Mouse (Mus musculus) MEL (cell line): ENCODE measurements around the gene Gpnmb. TPM values are rescaled to one million over a fixed set of nuclear protein-coding genes. Genes with fewer than 3 reads are reported as not detected.

ENCODE experiments used
- DNase-seq: peaks from one replicate; pipeline ENCODE4 v3.0.0; 2011; ENCODE audit warnings: low read depth, low spot score
- H3K27ac ChIP-seq: 2 replicates; pipeline ENCODE4 v1.5.1; 2012; ENCODE audit warnings: low read depth, mild to moderate bottlenecking, control low read depth, low read length, moderate library complexity; ENCODE audit not compliant: control insufficient read depth
- H3K27me3 ChIP-seq, 2 experiments: fragments of 150-350 bp in 1 of 2; sonication (generic) in 1 of 2; 2 replicates each; pipeline ENCODE4 v1.6.1; 2012; ENCODE audit warnings: low read length in 2 of 2, mild to moderate bottlenecking in 2 of 2, improper control_type of control experiment in 1 of 2, moderate library complexity in 1 of 2; ENCODE audit not compliant: insufficient read depth in 2 of 2, control insufficient read depth in 1 of 2
- H3K36me3 ChIP-seq, 2 experiments: 2 replicates each; pipeline ENCODE4 v1.6.1; 2012 to 2014; ENCODE audit warnings: low read length in 2 of 2, improper control_type of control experiment in 1 of 2, inconsistent platforms in 1 of 2, mild to moderate bottlenecking in 1 of 2; ENCODE audit not compliant: insufficient read depth in 2 of 2, control insufficient read depth in 1 of 2
- H3K4me1 ChIP-seq, 2 experiments: fragments of 150-350 bp in 1 of 2; sonication (generic) in 1 of 2; 2 replicates each; pipeline ENCODE4 v1.6.1; 2012; ENCODE audit warnings: low read length in 2 of 2, improper control_type of control experiment in 1 of 2, mild to moderate bottlenecking in 1 of 2; ENCODE audit not compliant: insufficient read depth in 2 of 2, control insufficient read depth in 1 of 2
- H3K4me3 ChIP-seq, 2 experiments: fragments of 150-350 bp in 1 of 2; sonication (generic) in 1 of 2; 2 replicates each; pipeline ENCODE4 v1.5.1; 2012; ENCODE audit warnings: low read depth in 2 of 2, low read length in 2 of 2, mild to moderate bottlenecking in 2 of 2, moderate library complexity in 2 of 2, control low read depth in 1 of 2, improper control_type of control experiment in 1 of 2; ENCODE audit not compliant: control insufficient read depth in 1 of 2, insufficient read depth in 1 of 2
- H3K79me2 ChIP-seq: 2 replicates; pipeline ENCODE4 v1.6.1; 2012; ENCODE audit warnings: mild to moderate bottlenecking, low read length, moderate library complexity; ENCODE audit not compliant: control insufficient read depth, poor library complexity, insufficient read depth
- H3K9ac ChIP-seq: 2 replicates; pipeline ENCODE4 v1.6.1; 2012; ENCODE audit warnings: low read depth, mild to moderate bottlenecking, control low read depth, low read length, moderate library complexity; ENCODE audit not compliant: control insufficient read depth, poor library complexity, severe bottlenecking
- H3K9me3 ChIP-seq: fragments of 150-350 bp; sonication (generic); replicated peaks from 2 replicates; pipeline ENCODE4 v1.6.1; 2012; ENCODE audit warnings: mild to moderate bottlenecking, low read length, improper control_type of control experiment, moderate library complexity; ENCODE audit not compliant: insufficient read depth
- CHD1 ChIP-seq: IDR thresholded peaks from 2 replicates; pipeline ENCODE4 v1.6.1; 2012; ENCODE audit warnings: low read depth, mild to moderate bottlenecking, inconsistent platforms, low read length, improper control_type of control experiment
- CHD2 ChIP-seq: IDR thresholded peaks from 2 replicates; pipeline ENCODE4 v1.6.1; 2011; ENCODE audit warnings: low read length, improper control_type of control experiment
- CTCF ChIP-seq, 3 experiments: IDR thresholded peaks in 2 of 3; conservative IDR thresholded peaks in 1 of 3; 2 replicates each; pipeline ENCODE4 v1.5.1; 2011 to 2012; ENCODE audit warnings: low read length in 3 of 3, low read depth in 2 of 3, mild to moderate bottlenecking in 2 of 3, improper control_type of control experiment in 1 of 3, inconsistent platforms in 1 of 3, mixed read lengths in 1 of 3, moderate library complexity in 1 of 3; ENCODE audit not compliant: control insufficient read depth in 1 of 3, insufficient read depth in 1 of 3, poor library complexity in 1 of 3, severe bottlenecking in 1 of 3
- ETS1 ChIP-seq: IDR thresholded peaks from 2 replicates; pipeline ENCODE4 v1.6.1; 2012; ENCODE audit warnings: low read depth, mild to moderate bottlenecking, inconsistent platforms, low read length, improper control_type of control experiment, moderate library complexity
- GABPA ChIP-seq: IDR thresholded peaks from 2 replicates; pipeline ENCODE4 v1.6.1; 2012; ENCODE audit warnings: low read depth, mild to moderate bottlenecking, inconsistent platforms, low read length, improper control_type of control experiment, moderate library complexity
- GATA1 ChIP-seq: IDR thresholded peaks from 2 replicates; pipeline ENCODE4 v1.6.1; 2011; ENCODE audit warnings: low read depth, low read length, improper control_type of control experiment
- JUND ChIP-seq: IDR thresholded peaks from 2 replicates; pipeline ENCODE4 v1.6.1; 2011; ENCODE audit warnings: low read depth, mild to moderate bottlenecking, improper control_type of control experiment, low read length
- KAT2A ChIP-seq: conservative IDR thresholded peaks from 2 replicates; pipeline ENCODE4 v1.6.1; 2012; ENCODE audit warnings: low read depth, low read length, improper control_type of control experiment, inconsistent platforms
- MAFK ChIP-seq: IDR thresholded peaks from 2 replicates; pipeline ENCODE4 v1.6.1; 2011; ENCODE audit warnings: low read depth, mild to moderate bottlenecking, low read length, improper control_type of control experiment, borderline replicate concordance
- MAX ChIP-seq: IDR thresholded peaks from 2 replicates; pipeline ENCODE4 v1.6.1; 2011; ENCODE audit warnings: low read length, improper control_type of control experiment
- MAZ ChIP-seq: IDR thresholded peaks from 2 replicates; pipeline ENCODE4 v1.6.1; 2012; ENCODE audit warnings: low read depth, mild to moderate bottlenecking, inconsistent platforms, low read length, improper control_type of control experiment
- MYB ChIP-seq: IDR thresholded peaks from 2 replicates; pipeline ENCODE4 v1.6.1; 2011; ENCODE audit warnings: mild to moderate bottlenecking, low read depth, low read length, improper control_type of control experiment
- MYC ChIP-seq: IDR thresholded peaks from 2 replicates; pipeline ENCODE4 v1.6.1; 2011; ENCODE audit warnings: low read depth, mild to moderate bottlenecking, low read length, improper control_type of control experiment, moderate library complexity
- NELFE ChIP-seq: IDR thresholded peaks from 2 replicates; pipeline ENCODE4 v1.6.1; 2011; ENCODE audit warnings: low read depth, low read length, improper control_type of control experiment
- NRF1 ChIP-seq: IDR thresholded peaks from 2 replicates; pipeline ENCODE4 v1.6.1; 2014; ENCODE audit warnings: low read depth, mild to moderate bottlenecking, inconsistent platforms, low read length, improper control_type of control experiment, moderate library complexity; ENCODE audit not compliant: poor library complexity, insufficient read depth, severe bottlenecking
- POLR2A ChIP-seq, 2 experiments: IDR thresholded peaks; 2 replicates each; pipeline ENCODE4 v1.6.1; 2011 to 2012; ENCODE audit warnings: low read length in 2 of 2, mild to moderate bottlenecking in 2 of 2, control low read depth in 1 of 2, improper control_type of control experiment in 1 of 2, low read depth in 1 of 2, moderate library complexity in 1 of 2; ENCODE audit not compliant: control insufficient read depth in 1 of 2, insufficient read depth in 1 of 2, poor library complexity in 1 of 2
- POLR2AphosphoS5 ChIP-seq: IDR thresholded peaks from 2 replicates; pipeline ENCODE4 v1.6.1; 2012; ENCODE audit warnings: low read depth, borderline replicate concordance, mild to moderate bottlenecking, inconsistent platforms, low read length, moderate library complexity, mixed read lengths
- RAD21 ChIP-seq: IDR thresholded peaks from 2 replicates; pipeline ENCODE4 v1.6.1; 2011; ENCODE audit warnings: mild to moderate bottlenecking, low read depth, low read length, improper control_type of control experiment
- SIN3A ChIP-seq: IDR thresholded peaks from 2 replicates; pipeline ENCODE4 v1.6.1; 2012; ENCODE audit warnings: low read length, improper control_type of control experiment, inconsistent platforms
- TBP ChIP-seq: IDR thresholded peaks from 2 replicates; pipeline ENCODE4 v1.8.0; 2011; ENCODE audit warnings: low read depth, low read length, improper control_type of control experiment
- TCF12 ChIP-seq: IDR thresholded peaks from 2 replicates; pipeline ENCODE4 v1.6.1; 2014; ENCODE audit warnings: low read depth, mild to moderate bottlenecking, inconsistent platforms, low read length, improper control_type of control experiment, moderate library complexity
- UBTF ChIP-seq: IDR thresholded peaks from 2 replicates; pipeline ENCODE4 v1.6.1; 2012; ENCODE audit warnings: low read depth, mild to moderate bottlenecking, inconsistent platforms, low read length, improper control_type of control experiment, moderate library complexity, borderline replicate concordance; ENCODE audit not compliant: insufficient read depth
- USF1 ChIP-seq: IDR thresholded peaks from 2 replicates; pipeline ENCODE4 v1.6.1; 2014; ENCODE audit warnings: low read depth, mild to moderate bottlenecking, inconsistent platforms, low read length, improper control_type of control experiment, moderate library complexity
- USF2 ChIP-seq, 2 experiments: IDR thresholded peaks; 2 replicates each; pipeline ENCODE4 v1.6.1; 2011 to 2012; ENCODE audit warnings: improper control_type of control experiment in 2 of 2, low read length in 2 of 2, borderline replicate concordance in 1 of 2, inconsistent platforms in 1 of 2, low read depth in 1 of 2, mild to moderate bottlenecking in 1 of 2; ENCODE audit not compliant: insufficient read depth in 1 of 2
- ZC3H11A ChIP-seq: IDR thresholded peaks from 2 replicates; pipeline ENCODE4 v1.6.1; 2012; ENCODE audit warnings: low read depth, mild to moderate bottlenecking, inconsistent platforms, low read length, improper control_type of control experiment
- ZKSCAN1 ChIP-seq: IDR thresholded peaks from 2 replicates; pipeline ENCODE4 v1.6.1; 2012; ENCODE audit warnings: low read depth, mild to moderate bottlenecking, inconsistent platforms, low read length, improper control_type of control experiment, moderate library complexity
- ZNF384 ChIP-seq: IDR thresholded peaks from 2 replicates; pipeline ENCODE4 v1.6.1; 2012; ENCODE audit warnings: low read depth, mild to moderate bottlenecking, inconsistent platforms, low read length, improper control_type of control experiment
- polyA plus RNA-seq, 2 experiments: library from polyadenylated mRNA; stranded (reverse) in 1 of 2; unstranded in 1 of 2; fragments of >175 nt in 1 of 2; fragments of >200 nt in 1 of 2; gene quantifications; 2 replicates each; pipeline versions ENCODE4 v1.2.1 to v1.2.4; 2012; ENCODE audit warnings: low replicate concordance in 2 of 2, low read depth in 1 of 2; ENCODE audit not compliant: insufficient read length in 2 of 2, insufficient read depth in 1 of 2, missing spikeins in 1 of 2
- total RNA-seq: library from RNA; depleted of rRNA; stranded (reverse); fragments of 300-350 nt; gene quantifications from 2 replicates; pipeline ENCODE4 v1.2.3, GENCODE M21; 2012

The Gpnmb gene
- total and polyA plus RNA-seq, 3 experiments = not detected

DNA sequence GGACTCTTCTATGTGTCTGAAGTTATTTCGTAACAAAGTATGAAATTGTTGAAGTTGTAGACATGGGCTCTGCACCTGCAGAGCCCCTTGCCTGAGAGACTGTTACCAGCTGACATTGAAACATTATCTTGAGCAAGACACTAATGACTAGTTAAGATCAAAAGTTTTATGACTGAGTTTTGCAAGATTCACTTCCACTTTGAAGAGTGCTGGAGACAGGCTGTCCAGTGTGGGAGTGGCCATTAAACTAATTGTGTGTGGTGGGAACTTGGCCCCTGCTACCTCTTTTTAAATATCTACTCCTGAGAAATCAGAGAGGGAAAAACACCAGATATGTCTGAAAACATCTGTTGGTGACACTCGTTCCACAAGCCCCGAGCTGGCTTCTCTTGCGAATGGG lies 5.1 kb upstream of the Gpnmb start:
- Histone ChIP-seq H3K4me1 (no peaks in the 10 kb centered on the region), H3K9me3 (no peaks in the 10 kb centered on the region), H3K27me3 (no peaks in the 10 kb centered on the region; a peak in 1 of 4 replicates), H3K9ac (no peak overlapping the region), H3K79me2 (no peaks in the 10 kb centered on the region), H3K4me3 (no peak overlapping the region), H3K27ac (no peak overlapping the region), H3K36me3 (no peaks in the 10 kb centered on the region)
- TF ChIP-seq NRF1 (no peak), SIN3A (no peak), CHD1 (no peak), TCF12 (no peak), KAT2A (no peak), UBTF (no peak), POLR2A (IDR thresholded peaks at IDR 0.05; ENCODE audit: control insufficient read depth in 1 of 2, insufficient read depth in 1 of 2, low read depth in 1 of 2, low read length in 2 of 2, poor library complexity in 1 of 2) (no peak), ETS1 (no peak), RAD21 (no peak), TBP (no peak), MAZ (no peak), MYC (no peak)
- no peak for DNase-seq

DNA sequence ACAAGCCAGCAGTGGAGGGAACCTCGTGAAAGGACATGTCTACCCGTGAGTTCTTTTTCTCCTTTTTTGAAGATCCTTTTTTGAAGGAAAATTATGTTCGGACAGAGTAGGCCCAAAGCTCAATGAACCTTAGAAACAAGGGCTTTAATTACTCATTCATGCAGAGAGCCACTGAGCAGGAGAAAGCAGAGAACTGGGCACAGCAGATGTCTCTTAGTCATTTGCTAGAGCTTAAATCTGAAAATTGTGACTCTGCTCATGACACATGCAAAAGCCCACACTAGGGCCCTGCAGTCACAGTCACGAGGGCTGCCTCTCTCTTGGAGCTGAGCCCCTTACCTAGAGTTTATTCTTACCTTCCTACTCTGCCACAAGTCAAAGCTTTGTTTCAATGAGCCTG lies 3.6 kb upstream of the Gpnmb start:
- no peak overlapping the region for H3K9ac ChIP-seq
- no peaks in the 10 kb centered on the region for H3K36me3 ChIP-seq
- no peaks in the 10 kb centered on the region for H3K79me2 ChIP-seq
- no peaks in the 10 kb centered on the region for H3K9me3 ChIP-seq
- no peaks in the 10 kb centered on the region for H3K4me1 ChIP-seq
- TF ChIP-seq NELFE (no peak), MYB (no peak)
- H3K4me3 ChIP-seq = no peak overlapping the region
- no peaks in the 10 kb centered on the region; a peak in 1 of 4 replicates for H3K27me3 ChIP-seq
- H3K27ac ChIP-seq = no peak overlapping the region
- no peak for DNase-seq

DNA sequence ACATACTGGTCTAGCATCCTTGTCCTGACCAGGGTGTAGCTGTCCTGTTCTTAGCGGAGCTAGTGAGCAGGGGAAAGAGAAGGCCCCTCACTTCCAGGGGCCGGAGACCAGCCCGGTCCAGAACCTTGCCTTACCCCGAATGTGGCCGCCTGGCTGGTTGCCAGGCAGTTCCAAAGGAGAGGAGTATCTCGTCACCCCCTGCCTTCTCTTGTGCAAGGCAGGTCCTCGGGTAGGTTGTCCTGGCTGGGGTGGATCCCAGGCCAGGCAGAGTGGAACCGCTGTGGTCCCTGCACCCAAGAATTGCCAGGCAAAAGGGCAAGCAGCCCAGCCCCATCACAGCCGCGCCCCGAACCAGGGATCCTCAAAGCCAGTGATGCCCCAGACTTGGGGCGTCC lies 919 bp downstream of the Gpnmb start:
- Histone ChIP-seq H3K79me2 (no peaks in the 10 kb centered on the region), H3K4me3 (no peak overlapping the region), H3K27ac (no peak overlapping the region)
- DNase-seq = no peak
- TF ChIP-seq GABPA (no peak), ZNF384 (no peak), CHD2 (no peak), GATA1 (no peak), POLR2A (IDR thresholded peaks at IDR 0.05; ENCODE audit: control insufficient read depth in 1 of 2, insufficient read depth in 1 of 2, low read depth in 1 of 2, low read length in 2 of 2, poor library complexity in 1 of 2) (no peak), USF1 (no peak), JUND (no peak), POLR2AphosphoS5 (no peak), MAFK (no peak), ZKSCAN1 (no peak), MAX (no peak), USF2 (IDR thresholded peaks at IDR 0.05; ENCODE audit: borderline replicate concordance in 1 of 2, insufficient read depth in 1 of 2, low read depth in 1 of 2, low read length in 2 of 2) (no peak), ZC3H11A (no peak), CHD1 (no peak), KAT2A (no peak), NRF1 (no peak), CTCF (IDR thresholded peaks at IDR 0.05 in 2 of 3, conservative IDR thresholded peaks at IDR 0.05 in 1 of 3; ENCODE audit: control insufficient read depth in 1 of 3, insufficient read depth in 1 of 3, low read depth in 2 of 3, low read length in 3 of 3, poor library complexity in 1 of 3, severe bottlenecking in 1 of 3) (no peak)
- TF ChIP-seq, all 39 proteins: peak for 0
- no peaks in the 10 kb centered on the region; a peak in 1 of 4 replicates for H3K27me3 ChIP-seq
- no peak overlapping the region for H3K9ac ChIP-seq
- no peaks in the 10 kb centered on the region for H3K9me3 ChIP-seq
- H3K36me3 ChIP-seq = no peaks in the 10 kb centered on the region
- no peaks in the 10 kb centered on the region for H3K4me1 ChIP-seq
